ENCODE assay signal across 20 mouse cellular contexts in genomic region chr10:117737075-117737474, GRCm38 (mm10). TPM values are rescaled to one million over a fixed set of nuclear protein-coding genes. Genes with fewer than 3 reads are reported as not detected.
DNase-seq lines count a peak whose midpoint lies in the region; ATAC-seq and TF ChIP-seq lines count a peak whose summit lies in the region.
"Had no signal": no experiment of that assay in that cellular context is flagged by ENCODE, and none has a peak within 500 bp of the region (broad histone marks: within the 10 kb centered on the region; RNA-seq: fewer than 3 reads in every experiment).

No protein-coding gene starts in this region.

- no peaks in the 10 kb centered on the region for H3K9me3 ChIP-seq in intestine, embryonic 16.5 days (ENCODE audit: control insufficient read depth, low read length)
- no peaks in the 10 kb centered on the region for H3K9me3 ChIP-seq in stomach, postnatal 0 days (ENCODE audit: control insufficient read depth, low read length)
- H3K9me3 ChIP-seq: embryonic facial prominence, embryonic 13.5 days; forebrain, embryonic 12.5 days; heart, embryonic 10.5 days had no signal

- H3K9ac ChIP-seq in intestine, embryonic 16.5 days (ENCODE audit: low read depth, low read length), result no peak overlapping the region
- no peak overlapping the region for H3K9ac ChIP-seq in stomach, postnatal 0 days (ENCODE audit: low read length)
- H3K9ac ChIP-seq: embryonic facial prominence, embryonic 13.5 days; forebrain, embryonic 12.5 days had no signal

- 69% methylated on average over 4 of the region's 4 CpGs for WGBS in kidney, adult 2 months
- 72% methylated on average over 4 of the region's 4 CpGs for whole genome bisulfite sequencing in intestine, embryonic 16.5 days
- WGBS in stomach, postnatal 0 days, result 67% methylated on average over 4 of the region's 4 CpGs

- H3K4me2 ChIP-seq in intestine, embryonic 16.5 days (ENCODE audit: low read depth, low read length), result no peak overlapping the region
- H3K4me2 ChIP-seq in stomach, postnatal 0 days (replicated peaks; ENCODE audit: low read depth), result no peak overlapping the region
- H3K4me2 ChIP-seq: embryonic facial prominence, embryonic 13.5 days; forebrain, embryonic 12.5 days had no signal

- TF ChIP-seq EP300 in stomach, postnatal 0 days (optimal IDR thresholded peaks at IDR 0.05), result no peak

- TF ChIP-seq POLR2A in kidney, adult 2 months (IDR thresholded peaks at IDR 0.05; ENCODE audit: low read depth, low read length), result no peak

- H3K4me3 ChIP-seq in kidney, adult 2 months (ENCODE audit: insufficient read depth, low read depth, low read length), result no peak overlapping the region
- no peak overlapping the region for H3K4me3 ChIP-seq in intestine, embryonic 16.5 days (ENCODE audit: low read length)
- no peak overlapping the region for H3K4me3 ChIP-seq in stomach, postnatal 0 days (ENCODE audit: low read depth, low read length)
- H3K4me3 ChIP-seq: embryonic facial prominence, embryonic 13.5 days; forebrain, embryonic 12.5 days; heart, embryonic 10.5 days had no signal

- H3K4me1 ChIP-seq in kidney, adult 2 months (ENCODE audit: control insufficient read depth, insufficient read depth, low read length), result peaks cover 3% of the 10 kb centered on the region; the same call in 1 of the 2 replicates
- no peaks in the 10 kb centered on the region for H3K4me1 ChIP-seq in intestine, embryonic 16.5 days (ENCODE audit: control insufficient read depth, insufficient read depth, low read length)
- H3K4me1 ChIP-seq in stomach, postnatal 0 days (replicated peaks; ENCODE audit: control insufficient read depth, insufficient read depth), result no peaks in the 10 kb centered on the region
- H3K4me1 ChIP-seq: forebrain, embryonic 12.5 days had no signal

- TF ChIP-seq CTCF in kidney, adult 2 months (conservative IDR thresholded peaks at IDR 0.05; ENCODE audit: insufficient read depth, insufficient read length, low read depth, low read length), result no peak
- TF ChIP-seq CTCF in stomach, postnatal 0 days (IDR thresholded peaks at IDR 0.05; ENCODE audit: low read depth), result no peak

- DNase-seq in kidney, adult 2 months, result peak; percentile 83
- no peak for DNase-seq in kidney, postnatal 4 days
- peak; percentile 39 to 73 for DNase-seq in kidney, postnatal 25 days
- no peak for DNase-seq in kidney, adult 18-20 months
- DNase-seq in stomach, postnatal 0 days (ENCODE audit: low spot score), result peak; percentile 61
- DNase-seq in lung, postnatal 4 days, result no peak
- DNase-seq: adrenal gland, postnatal 14 days; cerebellum, adult 11-12 months; cerebellum, adult 9-11 months; cerebellum, postnatal 36 days; gastrocnemius, postnatal 10 days; heart, adult 18-20 months; heart, postnatal 10 days; heart, postnatal 4 days had no signal

- peak overlapping the region; percentile 13 for H3K27ac ChIP-seq in kidney, adult 2 months (ENCODE audit: insufficient read depth, low read depth, low read length)
- H3K27ac ChIP-seq in intestine, embryonic 16.5 days (ENCODE audit: low read length), result 0 out of 2 replicates have a peak overlapping the region, but pooled peaks have one; percentile 28
- H3K27ac ChIP-seq in stomach, postnatal 0 days (replicated peaks), result no peak overlapping the region
- H3K27ac ChIP-seq: embryonic facial prominence, embryonic 13.5 days; forebrain, embryonic 12.5 days; heart, embryonic 10.5 days had no signal

- H3K36me3 ChIP-seq in kidney, adult 2 months (ENCODE audit: control insufficient read depth, insufficient read depth, low read length), result no peaks in the 10 kb centered on the region
- H3K36me3 ChIP-seq in intestine, embryonic 16.5 days (ENCODE audit: control insufficient read depth, insufficient read depth, low read length), result no peaks in the 10 kb centered on the region
- H3K36me3 ChIP-seq in stomach, postnatal 0 days (ENCODE audit: control insufficient read depth, insufficient read depth, low read length), result 0 out of 2 replicates have a peak, but pooled peaks cover 3% of the 10 kb centered on the region

- no peaks in the 10 kb centered on the region for H3K27me3 ChIP-seq in kidney, adult 2 months (replicated peaks; ENCODE audit: control insufficient read depth, insufficient read depth, low read length)
- no peaks in the 10 kb centered on the region for H3K27me3 ChIP-seq in intestine, embryonic 16.5 days (replicated peaks; ENCODE audit: control insufficient read depth, insufficient read depth, low read length)
- H3K27me3 ChIP-seq in stomach, postnatal 0 days (ENCODE audit: control insufficient read depth, insufficient read depth, low read length), result no peaks in the 10 kb centered on the region
- H3K27me3 ChIP-seq: embryonic facial prominence, embryonic 13.5 days; forebrain, embryonic 12.5 days had no signal

- ATAC-seq in intestine, embryonic 16.5 days, result peak; percentile 76
- ATAC-seq in stomach, postnatal 0 days (ENCODE audit: low FRiP score, low TSS enrichment), result peak; percentile 80
- ATAC-seq in inflammation-experienced regulatory T-cells, adult 6 months, result no peak
- ATAC-seq: forebrain, embryonic 16.5 days had no signal

RNA-seq across cellular contexts. Expression of gene Slc35e3, which starts 9.1 kb away (rescaled TPM):
- polyA plus RNA-seq in kidney, adult 2 months (2012; rRNA removed), result 37.1 and 39.1 TPM in 2 replicates
- 8.5 and 10.1 TPM in 2 replicates for polyA plus RNA-seq in intestine, embryonic 16.5 days (2015; fragmentation: Nextera tagmentation; extraction: Ambion mirVana)
- polyA plus RNA-seq in stomach, postnatal 0 days (2015; fragmentation: Nextera tagmentation; extraction: Ambion mirVana), result 19.4 and 21.0 TPM in 2 replicates
- polyA plus RNA-seq in inflammation-experienced regulatory T-cells, adult 6 months (2017; shearing (Covaris generic)), result 1 to 10 TPM; 1.8 to 3.5 (median 2.8) TPM

RNA-seq across cellular contexts. Expression of gene Mdm2, which starts 26.5 kb away (rescaled TPM):
- polyA plus RNA-seq in kidney, adult 2 months (2012; rRNA removed), result 21.9 and 22.9 TPM in 2 replicates
- polyA plus RNA-seq in intestine, embryonic 16.5 days (2015; fragmentation: Nextera tagmentation; extraction: Ambion mirVana), result 30.8 and 32.4 TPM in 2 replicates
- polyA plus RNA-seq in stomach, postnatal 0 days (2015; fragmentation: Nextera tagmentation; extraction: Ambion mirVana), result 14.8 and 17.6 TPM in 2 replicates
- polyA plus RNA-seq in inflammation-experienced regulatory T-cells, adult 6 months (2017; shearing (Covaris generic)), result 10 to 100 TPM; 42.1 to 88.6 (median 50.8) TPM

RNA-seq across cellular contexts. Expression of gene Nup107, which starts 55.4 kb away (rescaled TPM):
- 3.7 and 4.6 TPM in 2 replicates for polyA plus RNA-seq in kidney, adult 2 months (2012; rRNA removed)
- 42.0 and 48.8 TPM in 2 replicates for polyA plus RNA-seq in intestine, embryonic 16.5 days (2015; fragmentation: Nextera tagmentation; extraction: Ambion mirVana)
- polyA plus RNA-seq in stomach, postnatal 0 days (2015; fragmentation: Nextera tagmentation; extraction: Ambion mirVana), result 14.4 and 16.5 TPM in 2 replicates
- 10 to 100 TPM; 48.5 to 73.1 (median 57.4) TPM for polyA plus RNA-seq in inflammation-experienced regulatory T-cells, adult 6 months (2017; shearing (Covaris generic))

Comparison
In these comparisons a context has a peak if more than half of its experiments do, and no peak if none do; other contexts are left out.
1. DNase-seq: peak in kidney, adult 2 months (single experiment), kidney, postnatal 25 days (2 of 2) and stomach, postnatal 0 days (single experiment); none in kidney, postnatal 4 days (0 of 2), kidney, adult 18-20 months (single experiment) and lung, postnatal 4 days (0 of 2).